Mouse (Mus musculus) NIH3T3 (cell line): ENCODE data around the gene Kif7.

ENCODE experiments used
- DNase-seq: peaks from one replicate; pipeline ENCODE4 v3.0.0-alpha.2; 2012; ENCODE audit warnings: low read depth

Gene Kif7

GRCm38 (mm10) chr7:79721386-79721977, 6.0 kb upstream of the Kif7 start:
- no peak for DNase-seq

GRCm38 (mm10) chr7:79710831-79711230, 4.7 kb downstream of the Kif7 start:
- DNase-seq: no peak

DNA sequence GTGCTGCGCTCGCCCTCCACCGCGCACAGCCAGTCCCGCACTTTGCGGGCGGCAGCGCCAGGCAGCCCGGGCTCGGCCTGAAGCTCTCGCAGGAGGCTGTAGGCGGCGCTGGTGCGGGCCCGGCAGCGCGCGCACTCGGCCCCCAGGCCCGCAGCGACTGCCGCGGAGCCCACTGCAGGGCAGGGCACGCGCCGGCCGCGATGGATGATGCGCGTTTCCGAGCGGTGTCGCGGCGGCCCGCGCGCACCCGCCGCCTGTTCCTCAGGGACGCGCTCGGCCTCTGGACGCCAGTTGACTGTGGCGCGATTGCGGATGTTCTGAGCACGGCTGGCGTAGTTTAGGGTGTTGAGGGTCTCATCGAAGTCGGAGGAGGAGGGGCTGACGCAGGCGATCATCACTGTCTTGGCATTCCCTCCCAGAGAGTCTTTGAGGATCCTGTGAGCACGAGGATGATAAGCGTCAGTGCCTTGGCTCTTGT, 5.4 kb downstream of the Kif7 start:
- no peak for DNase-seq

- no peak for DNase-seq
Measured at GRCm38 (mm10) chr7:79705210-79705609, 10.3 kb downstream of the Kif7 start.

GRCm38 (mm10) chr7:79702755-79703154, 12.8 kb downstream of the Kif7 start:
- DNase-seq: no peak

DNA sequence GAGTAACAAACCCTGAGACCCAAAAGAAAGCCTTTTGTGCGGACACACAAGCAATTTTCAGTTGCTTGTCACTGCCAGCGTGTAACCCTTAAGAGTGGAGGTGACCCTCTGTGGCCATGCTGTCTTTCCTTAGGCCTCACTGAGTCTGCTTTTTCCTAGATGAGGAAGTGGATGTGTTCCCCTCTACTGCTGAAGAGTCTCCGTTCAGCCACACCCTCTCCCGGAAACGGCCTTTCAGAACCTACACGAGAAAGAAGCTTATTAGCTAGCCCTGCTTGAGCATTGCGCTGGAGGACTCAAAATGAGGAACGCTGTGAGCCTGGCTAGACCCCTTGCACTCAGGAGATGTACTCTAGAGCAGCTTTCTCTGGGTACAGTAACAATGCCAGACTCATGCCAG, 19.0 kb downstream of the Kif7 start:
- no peak for DNase-seq

GRCm38 (mm10) chr7:79680231-79680630, 35.3 kb downstream of the Kif7 start:
- DNase-seq: no peak

GRCm38 (mm10) chr7:79679186-79679585, 36.3 kb downstream of the Kif7 start:
- DNase-seq: peak; percentile 52

DNA sequence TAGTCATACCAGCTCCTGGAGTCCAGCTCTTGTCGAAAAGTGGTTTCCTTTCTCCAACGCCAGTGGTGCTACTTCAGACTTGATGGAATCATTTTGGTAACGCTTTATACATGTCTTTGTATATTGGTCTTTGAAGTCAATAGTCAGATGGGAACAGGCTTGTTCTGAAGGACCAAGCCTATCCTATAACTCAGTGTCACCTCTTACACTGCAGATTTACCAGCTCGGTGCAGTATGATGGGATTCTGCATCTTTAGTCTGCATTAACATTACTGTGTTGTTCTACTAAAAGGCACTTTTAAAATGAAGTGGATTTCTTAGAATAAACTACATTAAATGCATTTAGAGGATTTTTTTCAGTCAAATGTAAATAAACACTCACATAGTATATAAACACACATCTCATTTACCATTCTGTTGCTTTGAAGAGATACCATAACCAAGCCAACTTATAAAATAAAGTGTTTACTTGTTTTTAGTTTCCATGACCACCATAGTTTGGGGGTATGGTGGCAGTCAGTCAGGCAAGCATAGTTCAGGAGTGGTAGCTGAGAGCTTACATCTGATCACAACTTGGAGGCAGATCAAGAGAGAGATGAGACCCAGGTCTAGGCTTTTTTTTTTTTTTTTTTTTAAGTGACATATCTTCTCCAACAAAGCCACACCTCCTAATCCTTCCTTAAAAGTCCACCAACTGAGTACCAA, 44.5 kb downstream of the Kif7 start:
- DNase-seq: no peak

DNA sequence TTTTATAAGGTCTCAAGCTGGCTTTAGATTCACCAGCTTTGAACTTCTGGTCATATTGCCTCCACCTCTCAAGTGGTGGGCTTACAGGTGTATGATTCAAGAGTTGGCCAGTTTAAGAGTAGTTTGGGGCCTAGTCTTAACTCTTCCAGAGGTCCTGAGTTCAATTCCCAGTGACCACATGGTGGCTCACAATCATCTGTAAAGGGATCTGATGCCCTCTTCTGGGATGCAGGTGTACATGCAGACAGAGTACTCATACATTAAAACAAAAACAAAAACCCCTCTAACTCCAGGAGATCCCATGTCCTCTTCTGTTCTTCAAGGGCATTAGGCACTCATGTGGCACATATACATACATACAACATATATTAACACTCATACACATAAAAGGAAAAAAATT, 48.8 kb downstream of the Kif7 start:
- no peak for DNase-seq

DNA sequence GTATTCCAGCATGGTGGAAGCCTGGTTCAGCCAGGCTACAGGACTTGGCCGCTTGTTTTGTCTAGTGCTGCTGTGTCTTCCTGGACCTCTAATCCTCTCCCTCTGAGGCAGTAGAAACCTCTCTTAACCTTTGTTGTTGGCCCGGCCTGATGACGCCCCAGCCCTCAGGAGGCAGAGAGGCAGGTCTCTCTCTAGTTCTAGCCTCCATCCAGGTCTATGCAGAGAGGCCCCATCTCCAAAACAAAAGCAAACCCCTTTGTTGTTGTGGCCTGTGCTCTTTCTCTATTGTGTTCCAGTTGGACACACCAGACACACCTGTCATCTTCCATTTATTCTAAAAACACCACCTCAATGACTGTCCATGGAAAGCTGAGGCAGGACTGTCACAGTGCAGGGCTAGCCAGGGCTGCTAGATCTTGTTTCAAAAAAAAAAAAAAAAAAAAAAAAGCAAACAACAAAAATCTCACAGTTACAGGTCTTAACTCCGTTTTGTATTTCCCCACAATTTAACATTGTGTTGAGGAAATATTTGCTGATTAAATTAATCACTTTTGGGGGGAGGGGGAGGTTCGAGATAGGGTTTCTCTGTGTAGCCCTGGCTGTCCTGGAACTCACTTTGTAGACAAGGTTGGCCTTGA, 54.1 kb downstream of the Kif7 start:
- peak; percentile 13 for DNase-seq

GRCm38 (mm10) chr7:79660291-79661150, 55.0 kb downstream of the Kif7 start:
- no peak for DNase-seq

GRCm38 (mm10) chr7:79659578-79660290, 55.8 kb downstream of the Kif7 start, which contains the start of gene Ticrr:
Gene Ticrr (plus strand): TSS chr7:79660196.
- DNase-seq: peak; percentile 98

GRCm38 (mm10) chr7:79654586-79654985, 60.9 kb downstream of the Kif7 start:
- DNase-seq: no peak

- DNase-seq: no peak
Measured at GRCm38 (mm10) chr7:79654185-79654584, 61.3 kb downstream of the Kif7 start.

DNA sequence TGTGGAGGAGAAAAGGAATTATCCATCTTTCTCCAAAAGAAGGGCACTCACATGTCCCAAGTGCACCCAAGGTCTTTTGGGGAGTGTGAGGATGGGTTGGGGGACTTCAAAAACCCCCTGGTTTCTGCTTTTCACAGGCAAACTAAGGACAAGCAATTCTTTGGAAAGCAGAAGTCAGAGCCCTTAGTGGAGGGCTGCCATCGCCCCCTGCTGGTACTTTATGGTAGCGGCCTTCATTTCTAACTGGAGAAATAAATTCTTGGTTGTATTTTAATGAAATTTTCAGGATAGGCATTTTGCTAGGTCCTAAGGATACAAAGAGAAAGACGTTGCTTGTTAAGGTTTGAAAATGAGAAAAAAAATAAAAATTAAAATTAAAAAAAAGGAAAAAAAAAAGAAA, 66.5 kb downstream of the Kif7 start:
- DNase-seq: peak; percentile 78
